Mouse (Mus musculus) right cerebral cortex, postnatal 25 days (tissue): Measurements from ENCODE around the gene Pdzk1ip1.

Experiments
- DNase-seq: peaks from one replicate; pipeline ENCODE4 v3.0.0; 2022

The Pdzk1ip1 gene

GRCm38 (mm10) chr4:115124713-115125112, 36.2 kb downstream of the Pdzk1ip1 start:
- no peak for DNase-seq

- DNase-seq = no peak
These were observed 44.6 kb downstream of the Pdzk1ip1 start for GRCm38 (mm10) chr4:115133085-115133484.

GRCm38 (mm10) chr4:115133621-115134295, 45.2 kb downstream of the Pdzk1ip1 start, which contains the start of gene Cyp4x1:
TSS of gene Cyp4x1 (minus strand) at chr4:115134281.
- DNase-seq = peak; percentile 81

- DNase-seq = no peak
These were observed 45.8 kb downstream of the Pdzk1ip1 start for GRCm38 (mm10) chr4:115134296-115134630.
